Mouse (Mus musculus) kidney, postnatal 0 days (tissue): ENCODE data around the gene U2af2. TPM values are rescaled to one million over a fixed set of nuclear protein-coding genes. Genes with fewer than 3 reads are reported as not detected.
"Not testable (repeated sequence)": the region's sequence is repeated elsewhere in the genome, so short reads cannot be mapped to it uniquely, and the experiment has no call there.

Experiments used
- ATAC-seq: fragments of 200-750 bp; cut with Nextera tagmentation; replicated peaks from 2 replicates; pipeline ENCODE4 v1.8.0; 2017; ENCODE audit warnings: low read depth, moderate number of reproducible peaks, moderate TSS enrichment, moderate library complexity; ENCODE audit not compliant: low FRiP score
- DNase-seq: peaks from one replicate; pipeline ENCODE4 v3.0.0-alpha.2; 2016; ENCODE audit warnings: low spot score
- H3K27ac ChIP-seq: fragments of 300-500 bp; sonication (generic); 2 replicates; pipeline ENCODE4 v1.5.1; 2014; ENCODE audit warnings: mild to moderate bottlenecking
- H3K27me3 ChIP-seq: fragments of 300-500 bp; sonication (generic); 2 replicates; pipeline ENCODE4 v1.6.1; 2014; ENCODE audit warnings: low read length, mixed read lengths; ENCODE audit not compliant: insufficient read depth
- H3K36me3 ChIP-seq: fragments of 300-500 bp; sonication (generic); 2 replicates; pipeline ENCODE4 v1.6.1; 2014; ENCODE audit warnings: low read length, mixed read lengths; ENCODE audit not compliant: insufficient read depth
- H3K4me1 ChIP-seq: fragments of 300-500 bp; sonication (generic); replicated peaks from 2 replicates; pipeline ENCODE4 v1.6.1; 2014; ENCODE audit warnings: antibody characterized with exemption, low read length, mixed read lengths; ENCODE audit not compliant: insufficient read depth
- H3K4me2 ChIP-seq: fragments of 300-500 bp; sonication (generic); 2 replicates; pipeline ENCODE4 v1.6.1; 2014; ENCODE audit warnings: mild to moderate bottlenecking, low read length, moderate library complexity, mixed read lengths
- H3K4me3 ChIP-seq: fragments of 300-500 bp; sonication (generic); replicated peaks from 2 replicates; pipeline ENCODE4 v1.5.1; 2014; ENCODE audit warnings: low read depth, low read length
- H3K9ac ChIP-seq: fragments of 300-500 bp; sonication (generic); 2 replicates; pipeline ENCODE4 v1.6.1; 2014; ENCODE audit warnings: low read depth, low read length
- H3K9me3 ChIP-seq: fragments of 300-500 bp; sonication (generic); replicated peaks from 2 replicates; pipeline ENCODE4 v1.6.1; 2016; ENCODE audit warnings: low read length, inconsistent platforms, mixed read lengths
- CTCF ChIP-seq: IDR thresholded peaks from 2 replicates; pipeline ENCODE4 v1.5.1; 2016; ENCODE audit warnings: antibody characterized with exemption, low read depth, mild to moderate bottlenecking, moderate library complexity
- WGBS: fragments of 180-500 bp; shearing (Covaris S2); extraction: QIAGEN DNeasy Blood & Tissue Kit; methylation state at CpG from one replicate; pipeline ENCODE4 v1.1.7; 2014; 5-methylcytosine and 5-hydroxymethylcytosine counted together
- polyA plus RNA-seq: library from polyadenylated mRNA; unstranded; fragments of >200 nt; fragmentation: Nextera tagmentation; extraction: Ambion mirVana; gene quantifications from 2 replicates; pipeline ENCODE4 v1.2.1, GENCODE M21; 2015

Gene U2af2
- polyA plus RNA-seq, 1 experiment from 2014 or later, result 95.0 TPM

DNA sequence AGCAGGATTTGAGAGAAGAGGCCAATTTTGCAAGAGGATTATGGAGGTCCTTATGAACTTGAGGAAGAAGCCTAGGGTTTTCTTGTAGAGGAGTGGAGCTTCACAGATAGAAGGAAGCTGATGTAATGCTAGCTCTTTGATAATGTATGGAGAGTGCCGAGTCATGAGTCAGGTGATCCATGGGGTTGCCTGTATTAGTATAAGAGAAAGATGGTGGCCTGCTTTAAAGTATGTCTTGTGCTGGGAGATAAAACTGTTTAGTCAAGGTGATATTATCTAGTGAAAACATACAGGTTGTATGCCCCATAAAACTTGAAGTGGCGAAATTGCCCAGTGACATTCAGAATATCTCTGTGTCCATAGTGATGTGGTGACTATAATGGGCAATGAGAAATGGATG, 15.0 kb downstream of the U2af2 start:
- DNase-seq (no peak), ATAC-seq (no peak)
- Histone ChIP-seq H3K9ac (no peak overlapping the region), H3K4me1 (no peaks in the 10 kb centered on the region), H3K4me2 (no peak overlapping the region), H3K27ac (no peak overlapping the region), H3K4me3 (no peak overlapping the region), H3K36me3 (peaks cover 50% of the 10 kb centered on the region), H3K9me3 (no peaks in the 10 kb centered on the region), H3K27me3 (no peaks in the 10 kb centered on the region)
- 82% methylated on average over 2 of the region's 2 CpGs for WGBS
- no peak for TF ChIP-seq CTCF

DNA sequence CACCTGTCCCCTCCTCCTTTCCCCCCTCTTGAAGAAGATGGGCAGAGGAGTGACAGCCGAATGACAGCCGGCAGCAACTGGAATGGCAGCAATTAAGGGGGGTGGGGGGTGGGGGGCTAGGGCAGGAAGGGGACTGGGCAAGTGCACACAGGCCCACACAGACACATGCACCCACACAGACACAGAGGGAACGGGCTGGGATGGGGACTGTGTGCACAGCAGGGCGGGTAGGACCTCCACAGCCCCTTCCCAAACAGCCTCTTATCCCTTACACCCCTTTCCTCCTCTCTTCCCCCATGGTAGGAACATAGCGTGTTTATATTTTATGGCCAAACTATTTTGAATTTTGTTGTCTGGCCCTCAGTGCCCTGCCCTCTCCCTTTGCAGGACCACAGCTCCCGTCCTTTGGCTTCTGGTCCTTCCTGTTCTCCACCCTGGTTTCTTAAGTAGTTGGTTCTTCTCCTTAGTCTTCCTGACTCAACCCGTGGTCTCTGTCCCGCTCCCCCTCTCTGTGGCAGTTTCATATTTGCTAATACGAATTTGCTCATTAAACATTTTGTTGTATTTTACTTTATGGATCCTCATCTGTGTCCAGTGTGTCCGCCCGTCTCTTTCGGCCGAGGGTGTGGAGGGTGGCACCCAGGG, 17.5 kb downstream of the U2af2 start:
- 39% methylated on average over 9 of the region's 13 CpGs for WGBS
- Histone ChIP-seq H3K36me3 (peaks cover 38% of the 10 kb centered on the region), H3K9ac (peak overlapping the region; percentile 97)

DNA sequence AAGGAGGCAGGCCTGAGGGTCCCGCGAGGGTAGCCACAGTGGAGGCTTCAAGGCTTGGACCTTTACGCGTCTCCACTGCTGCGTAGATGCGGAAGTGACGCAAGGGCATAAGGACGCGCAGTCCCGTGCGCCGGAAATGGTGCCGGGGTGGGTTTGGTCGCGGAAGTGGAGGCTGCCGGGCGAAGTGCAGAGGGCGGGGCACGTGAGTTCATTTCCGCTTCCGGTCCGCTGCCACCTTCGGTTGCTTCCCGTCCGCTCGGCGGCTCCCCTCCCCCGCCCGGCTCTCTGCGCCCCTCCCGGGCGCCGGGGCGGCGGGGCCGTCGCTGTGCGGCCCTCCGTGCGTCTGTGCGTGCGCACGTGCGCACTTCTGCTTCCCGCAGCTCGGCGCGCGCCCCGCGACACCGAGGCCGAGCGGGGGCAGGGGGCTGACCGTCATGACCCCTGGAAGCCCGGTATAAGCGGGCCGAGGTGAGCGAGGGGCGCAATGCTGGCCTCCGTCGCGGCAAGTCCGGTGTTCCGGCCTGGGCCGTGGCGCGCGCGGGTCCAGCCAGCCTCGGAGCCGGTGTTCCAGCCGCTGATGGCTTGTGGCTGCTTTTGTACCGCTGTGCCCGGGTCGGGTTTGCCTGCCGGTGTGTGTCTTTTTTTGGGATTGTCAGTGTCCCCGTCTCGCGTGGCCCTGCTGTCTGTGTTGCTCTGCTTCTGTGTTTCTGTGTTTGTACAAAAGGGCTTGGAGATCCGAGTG, 18.2 kb downstream of the U2af2 start, which contains the start of gene Epn1:
Gene Epn1 (plus strand): TSS at position 226 of the 742 bp plus-strand sequence.
- DNase-seq (peak; percentile 98), ATAC-seq (peak; percentile 97)
- H3K36me3 ChIP-seq, result peaks cover 41% of the 10 kb centered on the region
- under 1% methylated on average over 80 of the region's 81 CpGs for WGBS
- peak within 1 kb of the TSS; percentile 61 for H3K4me2 ChIP-seq
- H3K9ac ChIP-seq, result peak within 1 kb of the TSS; percentile 97
- no peaks in the 10 kb centered on the region for H3K27me3 ChIP-seq
- TF ChIP-seq CTCF, result no peak
- no peaks in the 10 kb centered on the region for H3K9me3 ChIP-seq
- H3K4me1 ChIP-seq, result no peaks in the 10 kb centered on the region; the same call in 1 of the 2 replicates
- H3K4me3 ChIP-seq, result peak within 1 kb of the TSS; percentile 99
- H3K27ac ChIP-seq, result peak within 1 kb of the TSS; percentile 96

More for the DNA sequence above, 17.5 kb downstream of the U2af2 start:
- Histone ChIP-seq H3K4me2 (peak overlapping the region; percentile 61), H3K4me3 (peak overlapping the region; percentile 99), H3K27ac (peak overlapping the region; percentile 96)
- ATAC-seq, H3K4me1 ChIP-seq, DNase-seq, H3K27me3 ChIP-seq, H3K9me3 ChIP-seq: not testable (repeated sequence)

DNA sequence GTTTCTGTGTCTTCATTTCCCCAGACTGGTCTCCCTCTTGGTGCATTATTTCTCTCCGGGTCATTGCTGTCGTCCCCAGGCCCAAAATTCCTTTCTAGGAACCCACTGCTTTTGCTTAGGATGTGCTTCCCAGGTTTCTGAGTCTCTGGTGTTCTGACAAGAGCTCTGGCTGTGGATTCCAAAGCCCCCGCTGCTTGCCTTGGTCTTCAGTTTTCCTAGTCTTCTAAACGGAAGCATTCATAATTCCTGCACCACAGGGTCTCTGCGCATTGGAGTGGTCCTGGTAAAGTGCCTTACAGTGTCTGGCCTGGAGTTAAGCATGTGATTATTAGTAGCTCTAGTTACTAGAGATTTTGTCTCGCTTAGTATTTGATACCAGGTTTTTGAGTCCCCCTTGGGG, 18.9 kb downstream of the U2af2 start:
- H3K9me3 ChIP-seq, result no peaks in the 10 kb centered on the region
- 11% methylated on average over 6 of the region's 6 CpGs for WGBS
- peaks cover 45% of the 10 kb centered on the region; the same call in 1 of the 2 replicates for H3K36me3 ChIP-seq
- H3K27ac ChIP-seq, result peak overlapping the region; percentile 96
- peak overlapping the region; percentile 99 for H3K4me3 ChIP-seq
- no peak for TF ChIP-seq CTCF
- peak overlapping the region; percentile 61 for H3K4me2 ChIP-seq
- H3K4me1 ChIP-seq, result no peaks in the 10 kb centered on the region; the same call in 1 of the 2 replicates
- DNase-seq (no peak), ATAC-seq (no peak)
- H3K27me3 ChIP-seq, result no peaks in the 10 kb centered on the region
- H3K9ac ChIP-seq, result peak overlapping the region; percentile 97

DNA sequence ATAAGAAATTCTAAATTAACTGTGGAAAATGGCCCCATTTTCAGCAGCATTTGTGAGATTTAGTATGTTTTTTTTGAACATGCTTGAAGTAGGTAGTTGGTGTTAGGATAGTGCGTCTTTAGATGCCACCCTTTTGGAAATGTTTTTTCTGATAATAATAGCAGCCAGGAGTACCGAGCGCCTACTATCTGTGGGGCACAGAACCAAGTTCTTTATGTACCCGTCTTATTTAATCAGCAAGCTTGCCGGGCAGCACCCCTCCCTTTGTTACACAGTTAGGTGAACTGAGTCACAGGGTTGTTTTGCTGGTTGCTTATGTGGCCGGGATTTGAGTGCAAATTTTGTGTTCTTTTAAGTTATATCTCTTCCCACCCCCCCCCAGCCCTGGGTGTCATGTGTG, 19.3 kb downstream of the U2af2 start:
- WGBS, result 58% methylated on average over 6 of the region's 6 CpGs
- Histone ChIP-seq H3K4me2 (peak overlapping the region; percentile 61), H3K27me3 (no peaks in the 10 kb centered on the region), H3K4me1 (no peaks in the 10 kb centered on the region; the same call in 1 of the 2 replicates), H3K9me3 (no peaks in the 10 kb centered on the region), H3K36me3 (peaks cover 47% of the 10 kb centered on the region; the same call in 1 of the 2 replicates), H3K27ac (no peak overlapping the region), H3K9ac (peak overlapping the region; percentile 97), H3K4me3 (peak overlapping the region; percentile 99)
- DNase-seq (no peak), ATAC-seq (no peak)
- no peak for TF ChIP-seq CTCF

DNA sequence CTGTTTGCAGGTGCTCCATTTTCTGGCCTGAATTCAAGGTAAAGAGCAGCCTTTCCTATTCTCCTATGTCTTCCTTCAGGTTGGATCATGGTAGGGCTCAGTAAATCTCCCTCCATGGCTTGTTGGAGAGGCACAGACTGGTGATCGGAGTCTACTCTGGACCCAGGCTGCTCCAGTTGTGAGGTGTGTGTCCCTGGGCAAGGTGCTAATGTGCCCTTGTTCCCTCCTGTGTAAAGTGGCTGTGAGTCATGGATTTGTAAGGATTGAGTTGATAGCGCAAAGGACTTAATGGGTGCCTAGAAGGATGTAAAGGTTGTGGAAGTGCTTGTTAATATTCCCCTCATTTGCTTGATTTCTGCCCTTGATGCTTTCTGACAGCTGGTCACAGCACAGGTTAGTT, 20.0 kb downstream of the U2af2 start:
- H3K4me3 ChIP-seq, result no peak overlapping the region
- H3K9me3 ChIP-seq, result no peaks in the 10 kb centered on the region
- no peak overlapping the region for H3K9ac ChIP-seq
- ATAC-seq (no peak), DNase-seq (no peak)
- peaks cover 41% of the 10 kb centered on the region; the same call in 1 of the 2 replicates for H3K36me3 ChIP-seq
- no peaks in the 10 kb centered on the region for H3K27me3 ChIP-seq
- H3K27ac ChIP-seq, result no peak overlapping the region
- no peak for TF ChIP-seq CTCF
- WGBS, result 92% methylated on average over 2 of the region's 2 CpGs
- H3K4me1 ChIP-seq, result no peaks in the 10 kb centered on the region; the same call in 1 of the 2 replicates
- H3K4me2 ChIP-seq, result no peak overlapping the region
